Mouse (Mus musculus): ENCODE measurements around the gene Muc1.

Gene Muc1

GRCm38 (mm10) chr3:89237682-89238081 lies 8.8 kb downstream of the Muc1 start:
- DNase-seq, result no peak

- no peak for DNase-seq
Observed at GRCm38 (mm10) chr3:89238494-89238893, 9.6 kb downstream of the Muc1 start.

GRCm38 (mm10) chr3:89242331-89242895 lies 13.6 kb downstream of the Muc1 start:
- DNase-seq, result peak; percentile 46 to 70

- peak; percentile 60 to 71 for DNase-seq
Observed at GRCm38 (mm10) chr3:89243609-89244008, 14.8 kb downstream of the Muc1 start.

GRCm38 (mm10) chr3:89244158-89244981 lies 15.5 kb downstream of the Muc1 start:
- peak; percentile 31 to 43 for DNase-seq

- peak in 1 of 2 experiments; percentile 41 for DNase-seq
Observed at GRCm38 (mm10) chr3:89244982-89245687, 16.3 kb downstream of the Muc1 start.

- peak in 1 of 2 experiments; percentile 35 for DNase-seq
Observed at GRCm38 (mm10) chr3:89245688-89246171, 16.9 kb downstream of the Muc1 start, which contains the start of gene Krtcap2. Gene Krtcap2 (plus strand): TSS chr3:89245966.

GRCm38 (mm10) chr3:89246261-89247100 lies 17.6 kb downstream of the Muc1 start, which contains the start of gene Trim46:
Gene Trim46 (minus strand): TSS chr3:89246309.
- peak; percentile 75 to 85 for DNase-seq

- no peak for DNase-seq
Observed at GRCm38 (mm10) chr3:89247466-89247865, 18.6 kb downstream of the Muc1 start.

- DNase-seq, result peak; percentile 65 to 79
Observed at GRCm38 (mm10) chr3:89250435-89251040, 21.7 kb downstream of the Muc1 start.

GRCm38 (mm10) chr3:89251365-89251895 lies 22.6 kb downstream of the Muc1 start:
- DNase-seq, result peak; percentile 78 to 83

- DNase-seq, result no peak
Observed at GRCm38 (mm10) chr3:89254994-89255393, 26.1 kb downstream of the Muc1 start.

- DNase-seq, result no peak
Observed at GRCm38 (mm10) chr3:89256177-89256576, 27.3 kb downstream of the Muc1 start.

GRCm38 (mm10) chr3:89259076-89259475 lies 30.2 kb downstream of the Muc1 start, which contains the start of gene Dpm3:
Gene Dpm3 (plus strand): TSS chr3:89259358.
- DNase-seq, result no peak

GRCm38 (mm10) chr3:89260211-89260610 lies 31.4 kb downstream of the Muc1 start:
- DNase-seq, result no peak

GRCm38 (mm10) chr3:89262417-89262816 lies 33.6 kb downstream of the Muc1 start:
- no peak for DNase-seq

GRCm38 (mm10) chr3:89266439-89266893 lies 37.6 kb downstream of the Muc1 start:
- DNase-seq, result peak; percentile 62 to 69

GRCm38 (mm10) chr3:89268916-89269315 lies 40.1 kb downstream of the Muc1 start:
- no peak for DNase-seq

GRCm38 (mm10) chr3:89270051-89270755 lies 41.3 kb downstream of the Muc1 start, which contains the start of gene Slc50a1:
Gene Slc50a1 (minus strand): TSS chr3:89270570.
- DNase-seq, result peak; percentile 71 to 82

- peak in 1 of 2 experiments; percentile 23 for DNase-seq
Observed at GRCm38 (mm10) chr3:89270891-89271290, 42.0 kb downstream of the Muc1 start.

GRCm38 (mm10) chr3:89271760-89272159 lies 42.9 kb downstream of the Muc1 start:
- DNase-seq, result no peak

Measured in spleen, adult 18-20 months (tissue).